10 mouse cellular contexts compared by ENCODE assay signal in the genomic region with DNA sequence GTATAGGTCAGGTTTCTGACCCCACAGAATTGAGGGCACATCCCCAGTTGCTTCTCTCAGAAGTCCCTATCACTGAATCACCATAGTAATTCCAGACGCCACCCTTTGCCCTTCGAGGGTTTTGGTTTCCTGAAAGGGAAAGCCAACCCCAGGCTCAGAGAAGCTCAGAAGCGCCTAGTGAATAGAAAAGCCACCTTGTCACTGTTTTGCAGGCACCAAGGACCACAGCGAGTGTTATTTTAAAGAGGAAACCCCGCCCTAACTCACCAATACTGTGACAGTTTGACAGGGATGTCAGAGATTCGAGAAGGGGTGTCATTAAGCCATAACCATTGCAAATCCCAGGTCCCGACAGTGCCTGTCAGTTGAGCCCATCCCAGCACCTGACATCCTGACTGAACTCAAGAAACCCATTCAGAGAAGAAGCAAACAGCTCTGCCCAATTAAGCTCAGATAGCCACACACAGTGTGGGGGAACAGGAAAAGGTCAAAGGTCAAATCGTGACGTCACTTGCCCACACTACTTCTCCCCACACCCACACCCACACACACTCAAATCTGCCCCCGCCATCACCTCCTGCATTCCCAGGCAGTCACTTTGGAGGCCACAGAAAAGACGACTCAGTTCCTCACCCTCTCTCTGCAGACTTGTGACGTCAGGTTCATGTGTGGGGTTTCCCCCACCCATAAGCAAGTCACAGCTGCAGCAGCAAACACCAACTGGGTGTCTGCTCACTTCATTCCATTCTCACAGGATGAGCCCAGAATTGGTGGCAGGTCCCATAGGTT. TPM values are rescaled to one million over a fixed set of nuclear protein-coding genes. Genes with fewer than 3 reads are reported as not detected.
DNase-seq lines count a peak whose midpoint lies in the region; ATAC-seq lines count a peak whose summit lies in the region.
"Had no signal": no experiment of that assay in that cellular context is flagged by ENCODE, and none has a peak within 500 bp of the region (broad histone marks: within the 10 kb centered on the region; RNA-seq: fewer than 3 reads in every experiment).

No protein-coding gene starts in this region.

- no peaks in the 10 kb centered on the region for H3K27me3 ChIP-seq in forebrain, embryonic 11.5 days (ENCODE audit: control insufficient read depth, insufficient read depth, low read length)
- H3K27me3 ChIP-seq in forebrain, embryonic 16.5 days (replicated peaks; ENCODE audit: control insufficient read depth, insufficient read depth, low read length): no peaks in the 10 kb centered on the region
- H3K27me3 ChIP-seq in forebrain, embryonic 13.5 days: peaks cover 2% of the 10 kb centered on the region; the same call in 1 of the 2 replicates
- H3K27me3 ChIP-seq: stomach, embryonic 15.5 days had no signal

- no peak overlapping the region for H3K4me3 ChIP-seq in forebrain, embryonic 11.5 days (ENCODE audit: low read depth, low read length)
- H3K4me3 ChIP-seq in forebrain, embryonic 16.5 days (replicated peaks; ENCODE audit: low read length): no peak overlapping the region
- no peak overlapping the region for H3K4me3 ChIP-seq in forebrain, embryonic 13.5 days
- H3K4me3 ChIP-seq: heart, adult 2 months; stomach, embryonic 15.5 days had no signal

- no peak overlapping the region for H3K9ac ChIP-seq in forebrain, embryonic 11.5 days (ENCODE audit: low read length)
- H3K9ac ChIP-seq in forebrain, embryonic 16.5 days (replicated peaks; ENCODE audit: low read depth, low read length): no peak overlapping the region
- H3K9ac ChIP-seq in forebrain, embryonic 13.5 days: no peak overlapping the region
- H3K9ac ChIP-seq: stomach, embryonic 15.5 days had no signal

- H3K4me2 ChIP-seq in forebrain, embryonic 11.5 days (ENCODE audit: low read depth, low read length, severe bottlenecking): no peak overlapping the region
- no peak overlapping the region for H3K4me2 ChIP-seq in forebrain, embryonic 16.5 days (ENCODE audit: low read length)
- no peak overlapping the region for H3K4me2 ChIP-seq in forebrain, embryonic 13.5 days
- H3K4me2 ChIP-seq: stomach, embryonic 15.5 days had no signal

- H3K4me1 ChIP-seq in forebrain, embryonic 11.5 days (replicated peaks; ENCODE audit: control insufficient read depth, insufficient read depth, low read length): peaks cover 14% of the 10 kb centered on the region
- peaks cover 13% of the 10 kb centered on the region for H3K4me1 ChIP-seq in forebrain, embryonic 16.5 days (replicated peaks; ENCODE audit: control insufficient read depth, insufficient read depth, low read length)
- peaks cover 29% of the 10 kb centered on the region for H3K4me1 ChIP-seq in forebrain, embryonic 13.5 days
- H3K4me1 ChIP-seq: stomach, embryonic 15.5 days had no signal

- no peaks in the 10 kb centered on the region for H3K36me3 ChIP-seq in forebrain, embryonic 11.5 days (ENCODE audit: control insufficient read depth, insufficient read depth, low read length)
- no peaks in the 10 kb centered on the region for H3K36me3 ChIP-seq in forebrain, embryonic 16.5 days (ENCODE audit: control insufficient read depth, insufficient read depth)
- H3K36me3 ChIP-seq in forebrain, embryonic 13.5 days (ENCODE audit: poor library complexity, severe bottlenecking): no peaks in the 10 kb centered on the region
- H3K36me3 ChIP-seq: stomach, embryonic 15.5 days had no signal

- 41% methylated on average over 12 of the region's 12 CpGs for WGBS in forebrain, embryonic 11.5 days
- 36% methylated on average over 12 of the region's 12 CpGs for WGBS in forebrain, embryonic 16.5 days
- 34% methylated on average over 12 of the region's 12 CpGs for WGBS in forebrain, embryonic 13.5 days

- DNase-seq in forebrain, embryonic 11.5 days (ENCODE audit: low spot score): no peak
- DNase-seq in B cell, adult 2 months: peak; percentile 86 to 88
- DNase-seq in natural killer cell, adult 2 months (ENCODE audit: low spot score in 2 of 2): peak; percentile 93 to 96
- DNase-seq in gastrocnemius, adult 8-10 months (ENCODE audit: low spot score in 2 of 2): no peak
- DNase-seq in adrenal gland, postnatal 25 days: no peak

- ATAC-seq in forebrain, embryonic 11.5 days (replicated peaks; ENCODE audit: low FRiP score): peak; percentile 37
- ATAC-seq in forebrain, embryonic 16.5 days: no peak
- ATAC-seq in forebrain, embryonic 13.5 days: peak; percentile 13; the same call in 1 of the 2 replicates
- ATAC-seq in erythroblast, adult 5-6 weeks (replicated peaks; ENCODE audit: low FRiP score, poor library complexity, severe bottlenecking): no peak

- no peaks in the 10 kb centered on the region for H3K9me3 ChIP-seq in forebrain, embryonic 11.5 days (ENCODE audit: control insufficient read depth, low read length)
- H3K9me3 ChIP-seq in forebrain, embryonic 16.5 days (ENCODE audit: control insufficient read depth, low read length): no peaks in the 10 kb centered on the region
- H3K9me3 ChIP-seq in forebrain, embryonic 13.5 days (replicated peaks): no peaks in the 10 kb centered on the region
- H3K9me3 ChIP-seq: stomach, embryonic 15.5 days had no signal

- no peak overlapping the region for H3K27ac ChIP-seq in forebrain, embryonic 11.5 days (ENCODE audit: low read depth, low read length)
- no peak overlapping the region; the same call in 1 of the 2 replicates for H3K27ac ChIP-seq in forebrain, embryonic 16.5 days (ENCODE audit: low read length)
- no peak overlapping the region for H3K27ac ChIP-seq in forebrain, embryonic 13.5 days
- H3K27ac ChIP-seq: heart, adult 2 months; stomach, embryonic 15.5 days had no signal

RNA-seq across cellular contexts. Expression of gene Gfod1, which starts 35.2 kb away (rescaled TPM):
- 0.39 and 0.45 TPM in 2 replicates for polyA plus RNA-seq in forebrain, embryonic 11.5 days (2014; fragmentation: Nextera tagmentation; extraction: Ambion mirVana)
- polyA plus RNA-seq in forebrain, embryonic 16.5 days (2015; fragmentation: Nextera tagmentation; extraction: Ambion mirVana): 2.1 and 2.3 TPM in 2 replicates
- 1.2 and 1.3 TPM in 2 replicates for polyA plus RNA-seq in forebrain, embryonic 13.5 days (2015; fragmentation: Nextera tagmentation; extraction: Ambion mirVana)
- 0.63 and 1.3 TPM in 2 replicates for total RNA-seq in erythroblast, adult 5-6 weeks (2015; ENCODE audit: low replicate concordance)
- 0.84 and 2.3 TPM in 2 replicates for total RNA-seq in erythroblast, adult 5-6 weeks (2017; ENCODE audit: low replicate concordance)
- 1 to 10 TPM; 3.6 to 4.9 (median 4.3) TPM for total RNA-seq in gastrocnemius, adult 8-10 months (2022)
- 9.0 and 9.9 TPM in 2 replicates for total RNA-seq in adrenal gland, postnatal 25 days (2021)

Comparison
In these comparisons a context has a peak if more than half of its experiments do, and no peak if none do; other contexts are left out.
1. ATAC-seq: peak in forebrain, embryonic 11.5 days (single experiment) and forebrain, embryonic 13.5 days (single experiment); none in forebrain, embryonic 16.5 days (single experiment) and erythroblast, adult 5-6 weeks (single experiment).
2. DNase-seq: peak in B cell, adult 2 months (2 of 2) and natural killer cell, adult 2 months (2 of 2); none in forebrain, embryonic 11.5 days (single experiment), gastrocnemius, adult 8-10 months (0 of 2) and adrenal gland, postnatal 25 days (single experiment).